Mouse (Mus musculus): ENCODE data around the gene Card11.
A peak's percentile ranks its signal among the peaks of the same experiment; 100 is the strongest.

Gene Card11

DNA sequence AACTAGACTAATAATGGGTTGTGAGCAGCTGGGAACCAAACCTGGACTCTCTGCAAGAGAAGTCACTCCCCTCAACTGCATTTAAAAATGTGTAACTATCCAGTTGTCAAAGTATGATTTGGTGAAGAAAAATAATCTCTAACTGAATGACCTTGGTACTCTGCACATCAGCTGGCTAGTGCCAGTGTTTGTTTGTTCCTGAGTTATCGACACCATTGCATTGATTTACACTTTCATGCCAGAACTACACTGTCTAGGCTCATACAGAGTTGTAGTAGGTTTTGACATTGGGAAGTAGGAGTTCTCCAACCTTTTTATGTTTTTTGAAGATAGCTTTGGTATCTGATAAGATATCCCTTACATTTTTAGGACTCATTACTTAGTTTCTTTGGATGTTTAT is 81.9 kb downstream of the Card11 start:
- no peak for DNase-seq (ENCODE audit: extremely low spot score, low spot score)

DNA sequence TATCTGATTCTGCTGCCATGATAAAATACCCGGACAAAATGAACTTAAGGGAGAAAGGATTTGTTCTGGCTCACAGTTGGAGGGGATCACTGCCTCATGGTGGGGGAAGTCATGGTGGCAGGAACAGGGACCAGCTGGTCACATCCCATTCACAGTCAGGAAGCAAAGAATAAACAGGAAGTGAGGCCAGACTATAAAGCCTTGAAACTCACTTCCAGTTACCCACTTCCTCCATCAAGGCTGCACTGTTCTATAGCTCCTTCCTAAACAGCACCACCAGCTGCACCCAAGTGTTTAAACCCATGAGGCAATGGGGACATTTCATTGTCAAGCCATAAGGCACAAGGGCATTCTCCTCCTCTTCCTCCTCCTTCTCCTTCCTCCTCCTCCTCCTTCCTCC is 82.6 kb downstream of the Card11 start:
- no peak for DNase-seq (ENCODE audit: extremely low spot score, low spot score)

DNA sequence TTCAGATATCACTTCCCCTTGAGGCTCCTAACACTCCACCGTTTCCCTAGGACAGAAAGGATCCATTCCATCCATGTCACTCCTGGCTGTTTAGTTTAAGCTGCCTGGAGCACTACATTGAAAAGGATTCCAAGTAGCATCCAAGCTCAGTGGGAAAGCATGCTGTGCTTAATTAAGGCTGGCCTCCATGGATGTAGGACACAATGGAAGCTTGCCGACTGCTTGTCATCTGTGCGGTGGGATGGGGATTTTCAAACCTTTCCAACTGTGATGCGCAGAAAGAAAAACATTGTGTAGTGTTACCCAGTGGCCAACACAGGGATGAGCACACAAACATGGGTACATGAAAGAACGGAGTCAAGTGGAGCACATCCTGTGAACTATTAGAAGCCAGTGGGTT is 89.5 kb downstream of the Card11 start:
- DNase-seq (ENCODE audit: extremely low spot score, low spot score), result no peak

DNA sequence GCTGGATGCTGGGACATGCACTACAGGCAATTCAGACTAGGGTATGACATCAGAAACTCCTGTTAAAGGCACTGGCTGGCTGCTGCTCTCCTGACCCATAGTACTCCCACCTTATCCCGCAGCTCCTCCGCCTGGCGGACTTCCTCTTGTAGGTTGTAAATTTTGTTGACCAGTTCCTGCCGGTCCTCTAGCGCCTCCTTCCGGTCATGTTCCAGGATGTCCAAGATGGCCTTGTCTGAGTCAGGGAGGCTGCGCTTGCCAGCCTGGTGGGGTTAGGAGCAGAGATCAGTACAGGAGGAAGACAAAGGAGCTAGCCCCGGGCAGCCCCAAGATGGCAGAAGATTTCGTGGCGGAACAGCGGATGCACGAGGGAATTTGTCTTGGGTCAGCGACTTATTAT is 99.5 kb downstream of the Card11 start:
- DNase-seq (ENCODE audit: extremely low spot score, low spot score), result no peak

DNA sequence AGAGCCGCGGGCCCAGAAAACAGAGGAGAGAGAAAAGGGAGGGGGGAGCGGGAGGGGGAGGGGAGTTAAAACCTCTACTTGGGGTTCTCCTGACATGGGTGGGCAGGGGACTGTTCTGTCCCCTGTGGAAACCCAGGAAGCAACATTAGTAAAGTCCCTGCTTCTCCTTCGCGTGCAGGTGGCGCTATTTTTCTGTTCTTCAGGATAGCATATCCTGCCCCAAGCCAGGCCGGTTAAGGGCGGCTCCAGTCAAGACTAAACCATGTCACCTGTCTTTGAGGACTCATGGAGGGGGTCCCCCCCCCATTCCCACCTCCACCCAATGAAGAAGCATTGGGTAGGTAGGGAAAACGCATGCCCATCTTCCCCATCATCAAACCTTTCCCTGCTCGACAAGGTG is 109.3 kb downstream of the Card11 start:
- no peak for DNase-seq (ENCODE audit: extremely low spot score, low spot score)

DNA sequence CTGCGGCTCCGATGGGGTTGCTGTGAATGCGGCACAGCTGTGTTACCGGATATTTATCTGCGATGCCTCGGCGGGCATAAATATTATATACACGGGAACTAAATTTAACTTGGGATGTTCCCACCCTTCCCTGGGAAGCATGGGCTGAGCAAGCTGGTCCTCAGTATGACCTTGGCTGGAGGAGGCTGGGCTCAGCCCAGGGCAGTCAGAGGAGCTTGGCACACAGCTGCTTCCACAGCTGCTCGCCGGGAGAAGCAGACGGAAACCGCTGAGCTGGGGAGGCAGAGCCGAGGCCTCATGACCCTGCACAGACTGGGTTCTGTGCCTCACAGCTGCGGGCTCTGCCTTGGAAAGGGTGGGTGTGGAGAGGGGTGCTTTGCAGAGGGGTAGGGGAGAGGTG is 110.3 kb downstream of the Card11 start:
- no peak for DNase-seq (ENCODE audit: extremely low spot score, low spot score)

DNA sequence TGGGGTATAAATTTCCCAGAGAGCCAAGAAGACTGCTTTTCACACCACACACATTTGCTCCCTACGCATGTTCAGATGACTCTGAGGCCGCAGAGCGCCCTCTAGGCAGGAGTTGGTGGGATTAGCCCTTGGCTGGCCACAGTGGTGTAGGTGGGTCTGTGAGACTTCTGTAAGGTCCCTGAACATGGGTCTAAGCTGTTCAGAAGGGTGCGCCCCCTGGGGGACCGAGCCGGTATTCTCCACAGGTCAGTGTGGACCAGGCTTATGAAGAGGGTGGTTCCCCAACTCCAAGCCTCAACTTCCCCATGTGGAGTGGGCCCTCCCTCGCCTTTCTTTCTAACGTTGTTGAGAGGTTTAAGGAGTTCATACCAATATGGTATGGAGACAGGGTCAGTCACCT is 110.8 kb downstream of the Card11 start:
- DNase-seq (ENCODE audit: extremely low spot score, low spot score), result peak; percentile 45

DNA sequence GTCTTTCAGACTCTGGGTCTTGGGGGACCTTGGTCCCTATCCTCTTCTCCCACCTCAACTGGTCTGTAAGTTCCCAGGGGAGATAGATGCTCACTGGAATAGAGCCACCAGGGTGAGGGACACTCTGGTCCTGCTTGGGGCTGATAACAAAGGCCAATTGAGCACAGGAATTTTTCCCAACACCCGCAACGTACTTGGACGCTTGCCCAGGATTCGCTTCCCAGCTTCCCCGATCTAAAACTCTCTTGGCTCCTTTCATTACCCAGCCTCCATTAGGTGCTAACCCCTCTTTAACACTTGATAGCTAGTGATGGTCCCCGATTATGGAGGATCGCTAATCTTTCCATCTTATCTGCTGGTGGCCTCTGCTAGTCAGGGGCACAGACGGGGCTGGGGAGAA is 112.5 kb downstream of the Card11 start:
- DNase-seq (ENCODE audit: extremely low spot score, low spot score), result no peak

DNA sequence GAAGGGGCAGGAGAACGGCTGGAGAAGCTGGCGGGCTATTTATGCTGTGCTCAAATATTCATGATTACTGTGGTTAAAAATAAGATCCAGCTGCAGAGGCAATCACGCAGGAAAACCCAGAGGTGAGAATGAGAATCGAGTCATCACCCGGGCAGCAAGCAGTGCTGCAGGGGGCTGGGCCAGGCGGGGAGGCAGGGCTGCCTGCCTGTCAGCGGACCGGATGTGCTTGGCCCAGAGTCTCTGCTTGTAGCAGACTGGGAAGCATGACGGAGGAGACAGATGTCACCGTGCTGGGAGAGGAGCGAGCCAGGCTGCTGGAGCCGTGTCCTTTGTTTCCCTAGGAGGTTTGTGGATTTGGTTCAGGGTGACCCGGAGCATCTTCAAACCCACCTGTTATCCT is 115.4 kb downstream of the Card11 start:
- DNase-seq (ENCODE audit: extremely low spot score, low spot score), result no peak

DNA sequence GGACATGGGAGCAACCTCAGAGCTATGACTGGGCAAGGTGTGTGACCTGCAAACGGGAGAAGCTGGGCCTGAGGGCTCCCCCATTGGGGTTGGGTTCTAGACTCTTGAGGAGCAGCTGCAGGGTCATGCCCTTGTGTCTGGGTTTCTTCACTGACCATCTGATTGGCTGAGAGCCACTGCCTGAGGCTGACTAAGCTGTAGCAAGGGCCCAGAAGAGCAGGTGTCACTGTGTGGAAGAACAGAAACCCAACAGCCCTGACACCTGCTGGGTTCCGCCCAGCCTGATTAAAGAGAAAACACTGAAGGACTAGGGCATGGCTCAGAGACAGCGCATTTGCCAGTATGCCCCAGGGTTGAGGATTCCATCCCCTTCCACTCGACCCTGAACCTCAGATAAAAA is 118.0 kb downstream of the Card11 start:
- no peak for DNase-seq (ENCODE audit: extremely low spot score, low spot score)

DNA sequence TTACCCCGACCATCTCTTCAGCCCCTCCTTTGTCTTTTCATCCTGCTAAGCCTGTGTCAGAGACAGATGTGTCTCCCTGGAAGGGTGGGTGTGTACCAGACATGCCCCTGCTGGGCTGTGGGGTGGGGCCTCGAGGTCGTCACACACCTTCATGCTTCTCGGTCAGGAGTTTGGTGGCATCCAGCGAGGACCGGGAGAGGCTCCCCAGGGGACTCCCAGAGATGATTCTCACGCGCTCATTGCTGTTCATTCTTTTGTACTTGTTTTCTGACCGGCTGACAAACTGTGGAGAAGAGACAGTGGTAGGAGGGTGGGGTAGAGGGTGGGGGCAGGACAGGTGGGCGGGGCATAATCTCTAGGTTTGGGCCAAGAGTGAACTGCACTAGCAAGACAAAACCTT is 120.2 kb downstream of the Card11 start:
- no peak for DNase-seq (ENCODE audit: extremely low spot score, low spot score)

DNA sequence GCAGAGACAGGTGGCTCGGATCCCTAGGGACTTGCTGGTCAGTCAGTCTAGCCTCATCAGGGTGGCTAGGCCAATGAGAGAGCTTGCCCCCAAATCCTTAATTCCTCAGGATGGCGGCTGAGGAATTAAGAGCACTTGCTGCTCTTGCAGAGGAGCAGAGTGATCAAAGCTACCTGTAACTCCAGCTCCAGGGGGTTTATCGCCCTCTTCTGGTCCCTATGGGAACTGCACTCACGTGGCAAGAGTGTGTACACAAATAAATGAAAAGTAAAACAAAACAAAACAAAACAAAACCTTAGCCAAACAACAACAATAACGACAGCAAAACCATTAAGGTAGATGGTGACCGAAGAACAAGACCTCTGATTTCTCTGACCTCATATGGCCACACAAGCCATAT is 121.7 kb downstream of the Card11 start:
- no peak for DNase-seq (ENCODE audit: extremely low spot score, low spot score)

DNA sequence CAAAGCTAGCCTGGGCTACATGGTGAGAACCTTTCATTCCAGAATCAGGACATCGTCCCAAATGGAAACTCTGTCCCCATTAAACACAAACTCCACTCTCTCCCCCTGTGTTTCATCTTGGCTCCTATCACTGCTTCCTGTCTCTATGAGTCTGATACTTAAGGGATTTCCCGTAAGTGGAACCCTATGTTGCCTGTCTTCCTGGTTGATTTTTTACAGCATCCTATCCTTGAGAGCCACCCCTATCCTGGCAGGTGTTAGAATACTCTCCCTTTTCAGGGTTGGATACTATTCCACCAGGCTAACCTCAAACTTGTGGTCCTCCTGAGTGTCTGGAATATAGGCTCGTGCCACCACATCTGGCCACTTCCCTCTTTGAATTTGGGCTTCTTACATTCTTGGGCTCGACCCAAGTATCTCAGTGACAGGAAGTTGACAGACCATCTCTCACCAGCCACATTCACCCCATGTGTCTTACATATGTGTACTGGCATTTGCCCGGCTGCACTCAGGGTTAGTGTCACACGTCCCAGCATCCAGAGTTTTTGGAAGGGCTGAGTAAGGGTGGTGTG is 126.6 kb downstream of the Card11 start:
- no peak for DNase-seq (ENCODE audit: extremely low spot score, low spot score)

DNA sequence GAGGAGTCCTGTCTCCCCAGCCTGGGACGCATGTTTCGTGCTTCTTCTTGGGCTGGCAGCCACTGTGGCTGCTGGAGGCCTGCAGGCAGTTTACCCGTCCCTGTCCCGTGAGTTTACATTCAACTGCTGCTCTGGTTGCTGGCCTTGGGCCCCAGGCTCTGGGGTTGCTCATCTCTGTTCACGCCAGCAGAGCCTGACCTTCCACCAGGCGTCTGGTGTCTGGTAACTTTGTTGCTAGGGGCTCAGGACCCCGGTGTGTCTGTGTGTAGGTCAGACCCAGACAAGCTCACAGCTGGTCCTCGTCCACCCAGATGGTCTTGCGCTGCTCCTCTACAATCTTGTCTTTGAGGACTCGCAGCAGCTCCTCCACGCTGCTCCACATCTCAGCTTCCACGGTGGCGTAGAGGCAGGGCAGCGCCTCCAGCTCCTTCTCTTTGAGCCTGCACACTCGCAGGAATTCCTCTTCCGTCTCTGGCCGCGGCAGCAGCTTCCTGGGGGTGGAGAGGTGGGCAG is 127.3 kb downstream of the Card11 start:
- DNase-seq (ENCODE audit: extremely low spot score, low spot score), result peak; percentile 45

DNA sequence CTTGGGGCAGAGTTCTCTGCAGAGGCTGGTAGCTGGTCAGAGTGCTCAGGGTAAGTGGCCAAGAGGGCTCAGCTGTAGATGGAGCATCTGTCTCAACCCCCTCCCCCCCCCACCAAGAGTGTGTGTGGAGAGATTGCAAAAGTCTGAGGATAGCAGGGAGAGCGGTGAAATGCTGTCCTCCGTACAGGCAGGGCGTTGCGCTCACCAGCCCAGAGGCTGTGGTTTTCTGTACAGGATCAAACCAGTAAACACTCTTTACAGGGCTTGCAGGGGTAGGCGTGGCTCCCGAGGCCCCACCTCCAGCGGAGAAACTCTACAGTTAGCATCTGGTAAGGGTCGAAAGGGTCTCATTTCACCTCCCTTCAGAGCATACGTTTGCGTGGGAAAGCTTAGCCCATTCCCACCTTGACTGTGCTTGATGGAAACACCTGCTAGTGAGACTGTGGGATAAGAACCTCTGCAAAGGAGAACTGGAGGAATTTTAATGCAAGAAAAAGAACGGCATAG is 127.8 kb downstream of the Card11 start:
- peak; percentile 48 for DNase-seq (ENCODE audit: extremely low spot score, low spot score)

DNA sequence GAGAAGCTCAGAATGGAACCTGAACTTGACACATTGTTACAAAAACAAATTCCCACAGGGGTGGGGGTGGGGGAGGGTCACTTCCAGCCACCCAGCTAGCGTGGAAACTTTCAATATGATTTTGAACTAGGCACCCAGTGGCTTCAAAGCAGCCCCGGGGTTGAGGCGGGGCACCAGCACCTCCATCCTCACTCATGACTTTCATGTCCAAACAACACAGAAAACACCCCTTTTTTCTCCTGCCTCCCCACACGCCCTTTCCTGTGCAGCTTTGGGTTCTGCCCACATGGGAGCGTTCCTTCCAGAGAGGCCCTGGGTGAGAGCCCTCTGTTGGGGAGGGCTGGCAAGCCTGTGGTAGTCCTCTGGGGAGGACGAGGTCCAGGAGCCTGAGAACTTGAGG is 129.1 kb downstream of the Card11 start:
- DNase-seq (ENCODE audit: extremely low spot score, low spot score), result no peak

DNA sequence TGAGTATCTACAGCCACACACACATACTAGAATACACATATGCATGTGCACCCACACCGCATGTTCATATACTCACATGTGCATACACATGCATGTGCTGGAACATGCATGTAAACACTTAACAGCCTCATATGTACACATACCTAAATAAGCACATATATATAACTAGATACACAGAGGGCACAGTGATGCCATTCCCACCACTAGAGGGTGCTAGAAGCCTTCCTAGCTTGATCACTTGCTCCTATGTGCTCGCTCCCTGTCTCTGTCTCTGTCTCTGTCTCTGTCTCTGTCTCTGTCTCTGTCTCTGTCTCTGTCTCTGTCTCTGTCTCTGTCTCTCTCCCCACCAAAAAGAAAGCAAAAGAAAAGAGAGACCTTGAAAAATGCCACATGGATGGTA is 131.3 kb downstream of the Card11 start:
- peak; percentile 49 for DNase-seq (ENCODE audit: extremely low spot score, low spot score)

DNA sequence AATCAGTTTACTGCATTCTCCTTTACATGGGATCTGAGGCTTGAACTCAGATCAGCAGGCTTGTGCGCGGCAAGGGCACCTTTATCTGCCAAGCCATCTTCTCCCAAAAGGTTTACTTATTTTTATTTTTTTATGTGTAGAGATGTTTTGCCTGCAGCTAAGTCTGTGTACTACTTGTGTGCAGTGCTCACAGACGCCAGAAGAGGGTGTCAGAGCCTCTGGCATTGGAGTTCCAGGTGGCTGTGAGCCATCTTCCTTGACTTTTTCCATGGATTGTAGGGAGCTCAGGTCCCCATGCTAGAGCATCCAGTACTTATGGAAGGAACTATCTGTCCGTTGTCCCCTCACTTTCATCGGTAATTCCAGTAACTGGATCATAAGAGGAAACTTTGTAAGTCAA is 140.7 kb downstream of the Card11 start:
- DNase-seq (ENCODE audit: extremely low spot score, low spot score), result no peak

DNA sequence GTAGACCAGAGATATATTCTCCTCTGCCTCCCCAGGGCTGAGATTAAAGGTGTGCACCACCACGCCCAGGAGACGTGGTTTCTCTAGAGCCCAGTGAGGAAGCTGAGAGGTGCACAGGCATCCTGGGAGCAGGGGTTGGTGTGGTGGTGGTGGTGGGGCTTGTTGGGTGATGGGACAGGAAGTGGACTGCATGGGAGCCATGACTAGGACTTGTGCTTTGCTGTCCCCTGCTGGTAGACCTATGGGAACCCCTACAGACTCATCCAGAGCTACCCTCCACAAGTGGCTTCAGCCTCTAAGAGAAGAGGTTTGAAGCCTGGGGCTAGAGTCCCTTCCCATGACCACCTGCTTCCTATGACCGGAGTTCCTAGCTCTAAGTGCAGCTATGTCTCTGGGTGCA is 142.0 kb downstream of the Card11 start:
- no peak for DNase-seq (ENCODE audit: extremely low spot score, low spot score)

DNA sequence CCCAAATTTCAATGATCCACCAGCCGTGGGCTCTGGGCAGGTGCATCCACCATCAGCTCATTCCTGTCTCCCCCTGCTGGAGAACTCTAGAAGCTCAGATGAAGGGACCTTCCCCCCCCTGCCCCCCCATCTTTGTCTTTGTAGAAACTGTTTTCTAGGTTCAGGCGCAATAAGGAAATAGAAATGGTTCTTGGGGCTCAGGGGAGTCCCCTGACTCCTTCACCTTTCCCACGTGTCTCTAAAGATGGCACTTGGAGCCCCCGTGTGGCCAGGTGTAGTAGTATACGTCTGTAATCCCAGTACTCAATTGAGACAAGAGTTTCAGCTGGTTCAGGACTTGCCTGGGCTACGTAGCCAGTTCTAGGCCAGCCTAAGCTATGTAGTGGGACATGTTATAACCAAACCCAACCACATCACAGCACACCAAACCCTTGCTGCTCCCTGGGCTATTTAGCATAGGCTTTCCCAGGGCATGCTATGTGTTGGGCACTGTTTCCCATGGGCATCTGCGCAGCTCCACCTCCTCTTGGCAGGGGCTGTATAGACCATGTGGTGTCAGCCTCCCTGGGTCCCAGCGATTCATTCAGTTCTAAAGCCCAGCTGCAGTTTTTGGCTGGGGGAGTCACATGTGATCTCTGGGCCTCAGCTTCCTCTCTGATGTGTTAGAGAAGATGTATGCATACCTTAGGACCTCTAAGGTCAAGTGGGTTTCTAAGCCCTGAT is 142.8 kb downstream of the Card11 start:
- DNase-seq (ENCODE audit: extremely low spot score, low spot score), result no peak

DNA sequence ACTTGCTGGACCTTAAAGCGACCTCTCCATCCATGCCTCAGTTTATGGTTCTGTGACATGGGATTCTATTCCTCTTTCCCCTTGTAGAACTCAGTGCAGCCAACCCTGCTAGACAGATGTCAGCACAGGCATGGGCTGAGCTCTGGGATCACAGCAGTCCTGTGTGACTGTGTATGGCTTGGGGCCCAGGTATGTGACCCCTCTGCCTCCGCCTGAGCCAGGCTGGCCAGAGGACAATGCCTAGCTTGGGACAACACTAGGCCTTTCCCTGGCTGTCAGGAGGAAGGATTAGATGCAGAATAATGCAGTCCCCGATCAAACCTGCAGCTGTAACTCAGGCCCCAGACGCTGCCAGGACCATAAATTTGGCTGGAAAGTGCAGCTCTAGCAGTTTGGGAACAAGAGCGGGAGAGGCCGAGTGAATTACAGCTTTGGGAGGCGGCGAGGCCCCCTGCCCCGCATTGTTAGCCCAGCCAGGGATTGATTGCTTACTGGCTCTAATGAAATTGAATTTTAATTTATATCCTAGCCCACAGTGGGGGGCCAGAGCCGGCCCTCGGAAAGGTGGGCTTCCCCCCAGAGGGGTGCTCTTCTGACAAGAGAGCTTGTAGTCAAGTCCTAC is 144.4 kb downstream of the Card11 start:
- DNase-seq (ENCODE audit: extremely low spot score, low spot score), result peak; percentile 42

DNA sequence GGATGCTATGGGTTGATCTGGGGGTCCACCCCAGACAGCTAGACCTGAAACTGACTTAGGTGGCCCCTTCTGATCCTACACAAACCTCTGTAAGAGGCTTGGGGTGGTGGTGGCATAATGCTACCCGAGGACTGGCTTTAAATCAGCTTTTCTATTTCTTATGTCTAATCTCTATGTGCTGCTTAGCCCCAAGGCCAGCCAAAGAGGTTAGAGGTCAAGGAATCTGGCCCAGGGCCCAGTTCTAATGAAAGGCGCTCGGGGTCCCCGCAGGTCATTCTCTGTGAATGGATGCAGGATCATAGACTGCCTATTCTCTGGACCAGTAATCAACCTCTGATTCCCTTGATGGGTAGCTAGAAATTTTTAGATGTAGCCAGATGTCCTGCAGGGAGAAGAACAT is 145.7 kb downstream of the Card11 start:
- DNase-seq (ENCODE audit: extremely low spot score, low spot score), result no peak

DNA sequence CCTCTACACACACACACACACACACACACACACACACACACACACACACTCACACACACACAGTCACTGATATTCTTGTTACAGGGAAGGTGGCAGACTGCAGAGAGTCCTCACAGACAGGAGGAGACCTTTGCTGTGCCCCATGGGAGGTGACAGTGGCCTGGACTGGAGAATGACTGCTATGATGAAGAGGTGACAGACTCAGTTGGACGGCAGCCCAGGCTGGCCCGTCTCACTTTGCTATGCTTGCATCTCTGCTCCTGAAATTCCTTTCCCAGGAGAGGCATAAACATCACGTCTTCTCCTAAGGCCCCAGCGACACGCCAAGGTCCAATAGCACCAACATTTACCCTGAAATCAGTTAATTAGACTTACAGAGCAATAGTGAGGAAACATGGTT is 146.7 kb downstream of the Card11 start:
- DNase-seq (ENCODE audit: extremely low spot score, low spot score), result no peak

All from neural tube, embryonic 10.5 days (tissue).